Mouse (Mus musculus) regulatory T cell (primary cell): ENCODE results near the gene Iqgap1.
"Not testable (repeated sequence)": the region's sequence is repeated elsewhere in the genome, so short reads cannot be mapped to it uniquely, and the experiment has no call there.

Source experiments
- in situ Hi-C: fragments of 300-600 bp; cut with MboI, MseI; formaldehyde crosslinking; loops from one replicate; pipeline ENCODE4 v1.15.1; 2025; ENCODE audit warnings: high pct_unique_total_duplicates

The Iqgap1 gene

DNA sequence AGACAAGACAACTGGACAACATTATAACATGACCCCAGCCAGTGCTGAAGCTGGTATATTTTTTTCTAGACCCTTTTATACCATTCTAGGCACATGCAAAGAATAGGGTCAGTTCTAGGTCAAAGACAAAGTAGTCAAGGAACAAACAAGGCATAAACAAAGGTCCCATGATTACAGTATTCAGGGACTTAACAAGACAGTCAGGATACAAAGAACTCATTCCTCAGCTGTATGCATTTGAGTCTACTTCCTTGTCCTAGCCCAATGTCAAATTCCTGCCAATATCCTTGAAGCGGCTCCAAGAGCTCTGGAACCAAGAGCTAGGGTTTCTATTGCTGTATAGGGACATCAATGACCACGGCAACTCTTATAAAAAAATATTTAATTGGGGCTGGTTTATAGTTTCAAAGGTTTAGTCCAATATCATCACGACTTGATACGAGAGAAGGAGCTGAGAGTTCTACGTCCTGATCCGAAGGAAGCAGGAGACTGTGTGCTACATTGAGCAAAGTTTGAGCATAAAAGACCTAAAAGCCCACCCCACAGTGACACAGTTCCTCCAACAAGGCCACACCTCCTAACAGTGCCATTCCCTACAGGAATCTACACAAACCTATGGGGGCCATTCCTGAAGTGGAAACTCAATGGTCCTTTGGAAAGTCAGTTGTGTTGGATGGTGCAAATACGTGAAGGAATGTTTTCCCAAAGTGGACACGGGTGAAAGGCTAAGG is 18.3 kb upstream of the Iqgap1 start:
- in situ Hi-C loops = loop anchor here (5.0 kb wide), 1 partner anchor 47 kb away; no protein-coding TSS in a partner anchor

DNA sequence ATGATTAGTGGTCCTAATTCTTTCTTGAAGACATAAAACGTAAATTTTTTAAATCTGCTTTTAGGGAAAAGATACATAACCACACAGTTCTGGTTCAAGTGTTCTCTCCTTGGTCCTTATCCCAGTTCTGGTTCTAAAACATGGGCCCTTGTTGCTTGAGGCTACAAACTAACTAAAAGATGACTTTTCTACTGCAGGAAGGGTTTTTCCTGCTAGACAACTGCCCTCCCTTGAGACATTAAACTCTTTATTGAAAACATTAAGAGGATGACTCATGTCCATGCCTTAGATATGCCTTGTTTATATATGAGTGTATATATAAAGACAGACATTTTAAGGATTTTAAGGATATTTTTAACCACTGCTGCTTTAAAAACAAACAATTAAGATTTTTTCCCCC is 17.4 kb upstream of the Iqgap1 start:
- in situ Hi-C loops = loop anchor here (5.0 kb wide), 1 partner anchor 46 kb away; no protein-coding TSS in a partner anchor

DNA sequence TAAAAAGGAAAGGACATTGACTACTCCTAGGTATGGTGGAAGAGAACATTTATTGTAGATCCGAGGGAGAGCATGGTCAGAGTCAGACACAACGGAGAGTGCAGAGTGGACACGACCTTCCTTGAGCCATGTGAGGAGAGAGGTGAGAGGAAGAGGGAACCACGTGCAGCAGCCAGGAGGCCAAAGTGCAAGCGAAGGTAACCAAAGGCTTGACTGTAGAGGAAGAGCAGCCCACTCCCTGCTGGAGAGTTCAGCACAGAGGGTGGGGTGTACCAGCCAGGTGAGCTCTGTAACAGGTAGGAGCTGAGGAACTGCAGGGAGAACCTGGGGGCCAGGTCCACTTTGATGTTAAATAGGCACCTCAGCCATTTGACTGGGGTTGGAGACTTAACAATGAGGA is 16.4 kb upstream of the Iqgap1 start:
- in situ Hi-C loops = loop anchor here (5.0 kb wide), 1 partner anchor 45 kb away; no protein-coding TSS in a partner anchor

DNA sequence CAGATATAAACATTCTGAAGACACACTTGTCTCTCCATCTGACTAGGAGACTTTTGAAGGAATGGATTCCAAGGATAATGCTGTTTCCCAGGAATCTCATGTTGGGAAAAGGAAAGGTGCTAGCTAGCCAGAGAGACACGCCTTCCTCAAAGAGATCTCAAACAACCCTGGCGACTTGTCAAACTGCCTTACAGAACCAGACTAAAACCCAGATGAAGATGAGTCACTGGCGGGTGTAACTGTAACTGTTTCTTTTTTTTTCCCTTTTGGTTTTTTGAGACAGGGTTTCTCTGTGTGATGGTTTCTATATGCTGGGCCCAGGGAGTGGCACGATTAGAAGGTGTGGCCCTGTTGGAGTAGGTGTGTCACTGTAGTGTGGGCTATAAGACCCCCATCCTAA is 15.2 kb upstream of the Iqgap1 start:
- in situ Hi-C loops = loop anchor here (5.0 kb wide), 1 partner anchor 44 kb away; no protein-coding TSS in a partner anchor

DNA sequence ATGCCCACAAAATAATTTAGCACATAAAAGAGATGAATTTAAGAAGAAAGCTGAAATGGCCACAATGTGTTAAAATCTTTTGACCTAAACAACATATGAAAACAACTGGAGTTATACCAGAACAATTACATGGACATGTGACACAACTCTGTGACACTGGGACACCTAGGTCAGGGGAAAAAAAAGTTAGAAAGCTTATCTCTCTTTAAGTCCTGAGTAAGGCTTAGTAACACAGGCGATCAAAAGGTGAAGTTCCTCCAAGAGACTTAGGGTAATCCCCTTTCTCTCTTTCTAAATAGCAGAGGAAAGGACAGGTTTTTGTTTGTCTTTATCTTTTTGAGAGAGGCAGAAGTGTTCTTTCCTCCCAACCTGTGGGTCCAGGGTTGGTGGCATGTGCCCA is 14.5 kb upstream of the Iqgap1 start:
- in situ Hi-C loops = loop anchor here (5.0 kb wide), 1 partner anchor 43 kb away; no protein-coding TSS in a partner anchor

DNA sequence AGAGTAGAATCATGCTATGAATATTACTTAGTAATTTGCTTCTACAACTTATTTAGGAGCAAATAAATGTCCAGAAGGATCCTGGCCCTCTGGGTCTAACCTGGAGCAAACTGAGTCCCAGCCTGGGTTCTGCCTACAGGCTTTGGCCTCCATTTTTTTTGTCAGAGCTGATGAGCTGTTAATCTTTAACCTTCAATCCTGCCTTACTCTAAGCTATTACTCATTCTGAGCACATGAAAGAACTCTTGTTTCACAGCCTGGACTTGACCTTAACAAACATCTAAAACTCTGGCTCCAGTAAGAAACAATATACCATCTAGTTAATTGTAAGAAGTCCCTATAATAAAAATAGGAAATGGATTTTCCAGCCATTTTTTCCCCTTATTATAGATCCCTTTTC is 14.0 kb upstream of the Iqgap1 start:
- in situ Hi-C loops = loop anchor here (5.0 kb wide), 1 partner anchor 42 kb away; no protein-coding TSS in a partner anchor

DNA sequence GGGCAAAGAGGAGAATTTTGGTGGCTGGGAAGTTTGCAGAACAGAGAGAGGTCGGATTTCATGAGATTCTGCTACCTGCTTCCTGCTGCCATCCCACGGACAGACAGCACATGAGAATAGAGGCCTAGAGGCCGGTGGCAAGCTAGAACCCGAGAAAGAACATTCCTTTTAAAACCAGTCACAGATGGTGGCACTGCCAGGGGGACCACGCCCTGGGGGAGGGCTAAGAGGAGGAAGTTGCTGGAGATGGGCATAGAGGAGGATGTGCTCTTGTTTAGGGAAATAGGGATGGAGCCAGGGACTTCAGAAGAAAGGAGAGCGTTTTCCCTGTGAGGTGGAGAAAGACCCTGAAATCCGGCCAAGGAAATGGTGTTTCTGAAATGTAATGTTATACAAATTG is 12.5 kb upstream of the Iqgap1 start:
- in situ Hi-C loops = no loop called here

DNA sequence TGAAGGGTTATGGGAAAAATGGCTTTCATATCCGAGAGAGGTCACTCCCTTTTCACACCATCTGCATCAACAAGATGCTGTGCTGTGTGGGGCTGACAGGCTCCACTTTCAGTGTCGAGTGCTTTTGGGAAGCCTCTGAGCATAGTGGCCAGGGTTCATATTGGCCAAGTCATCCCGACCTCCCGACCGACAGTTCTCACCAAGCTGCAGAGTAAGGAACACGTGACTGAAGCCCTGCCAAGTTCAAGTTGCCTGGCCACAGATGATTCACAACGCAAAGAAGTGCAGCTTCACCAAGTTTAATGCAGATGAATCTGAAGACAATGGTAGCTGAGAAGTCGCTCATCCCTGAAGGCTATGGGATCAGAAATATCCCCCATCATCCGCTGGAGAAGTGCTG is 12.0 kb upstream of the Iqgap1 start:
- in situ Hi-C loops = no loop called here

DNA sequence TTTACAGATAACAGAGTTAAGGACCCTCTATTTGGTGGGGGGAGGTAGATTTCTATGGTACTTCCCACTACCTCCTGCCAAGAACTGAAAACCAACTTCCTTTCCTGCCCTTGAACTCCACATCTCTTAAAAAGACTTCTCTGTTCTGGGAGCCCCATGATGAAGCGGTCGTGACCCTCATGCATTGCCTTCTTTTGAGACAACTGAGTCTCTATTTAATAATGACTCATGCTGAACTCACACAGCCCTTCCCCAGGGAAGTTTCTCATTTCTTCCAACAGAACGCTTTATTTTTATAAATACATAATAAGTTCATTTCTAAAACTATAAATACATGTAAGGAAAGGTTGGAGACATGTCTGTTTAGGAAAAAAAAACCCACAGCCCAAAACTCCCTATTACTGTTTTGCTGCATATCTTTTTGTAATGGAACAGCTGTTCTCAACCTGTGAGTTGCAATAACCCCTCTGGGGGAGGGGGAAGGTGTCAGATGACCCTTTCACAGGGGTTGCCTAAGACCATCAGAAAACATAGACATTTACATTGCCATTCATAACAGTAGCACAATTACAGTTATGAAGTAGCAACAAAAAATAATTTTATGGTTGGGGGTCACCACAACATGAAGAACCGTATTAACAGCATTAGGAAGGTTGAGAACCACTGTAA is 10.3 kb upstream of the Iqgap1 start:
- in situ Hi-C loops = no loop called here

DNA sequence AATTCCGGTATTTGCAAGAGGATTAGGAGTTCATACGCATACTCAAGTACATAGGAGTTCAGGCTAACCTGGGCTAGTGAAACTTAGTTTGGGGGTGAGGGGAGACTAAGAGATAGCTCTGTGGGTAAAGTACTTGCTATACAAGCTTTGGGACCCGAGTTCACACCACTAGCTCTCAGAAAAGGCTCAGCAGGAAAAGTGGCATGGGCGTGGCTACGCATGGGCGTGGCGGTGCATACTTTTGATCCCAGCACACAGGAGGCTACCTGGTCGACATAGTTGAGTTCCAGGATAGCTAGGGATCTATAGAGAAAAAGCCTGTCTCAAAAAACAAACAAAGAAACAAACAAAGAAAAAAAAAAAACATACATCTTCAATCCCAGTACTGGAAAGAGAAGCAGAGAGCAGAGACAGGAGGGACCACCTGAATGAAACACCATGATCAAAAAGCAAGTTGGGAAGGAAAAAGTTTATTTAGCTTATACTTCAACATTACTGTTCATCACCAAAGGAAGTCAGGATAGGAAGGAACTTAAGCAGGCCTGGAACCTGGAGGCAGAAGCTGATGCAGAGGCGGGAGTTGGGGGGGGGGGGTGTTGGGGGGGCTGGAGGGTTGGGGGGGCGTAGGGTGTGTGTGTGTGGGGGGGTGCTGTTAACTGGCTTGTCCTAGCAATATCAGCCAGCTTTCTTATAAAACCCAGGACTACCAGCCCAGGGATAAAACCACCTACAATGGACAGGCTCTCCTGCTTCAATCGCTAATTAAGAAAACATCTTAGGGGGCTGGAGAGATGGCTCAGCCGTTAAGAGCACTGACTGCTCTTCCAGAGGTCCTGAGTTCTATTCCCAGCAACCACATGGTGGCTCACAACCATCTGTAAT is 8.1 kb upstream of the Iqgap1 start:
- in situ Hi-C loops = no loop called here

DNA sequence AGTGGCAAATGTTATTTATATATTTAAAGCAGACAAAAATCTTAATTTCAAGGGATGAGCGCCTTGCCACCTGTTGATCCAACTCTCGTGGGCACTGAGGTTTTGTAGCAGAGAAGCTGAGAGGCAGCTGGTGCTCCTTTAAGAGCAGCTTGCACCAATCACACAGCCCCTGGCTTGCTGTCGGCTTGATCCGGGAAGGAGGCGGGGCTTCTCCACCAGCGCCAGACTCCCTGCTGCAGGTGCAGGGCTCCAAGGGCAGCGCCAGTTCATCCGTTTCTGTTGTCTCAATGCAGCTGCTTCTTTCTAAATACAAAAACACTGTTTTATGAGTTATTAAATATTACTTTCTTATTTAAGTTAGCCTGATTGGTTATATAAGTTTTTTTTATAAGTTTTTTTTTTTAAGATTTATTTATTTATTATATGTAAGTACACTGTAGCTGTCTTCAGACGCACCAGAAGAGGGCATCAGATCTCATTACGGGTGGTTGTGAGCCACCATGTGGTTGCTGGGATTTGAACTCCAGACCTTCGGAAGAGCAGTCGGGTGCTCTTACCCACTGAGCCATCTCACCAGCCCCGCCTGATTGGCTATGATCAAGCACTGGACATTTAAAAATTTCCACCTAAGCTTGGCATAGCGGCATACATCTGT is 7.3 kb upstream of the Iqgap1 start:
- in situ Hi-C loops = not testable (repeated sequence)

DNA sequence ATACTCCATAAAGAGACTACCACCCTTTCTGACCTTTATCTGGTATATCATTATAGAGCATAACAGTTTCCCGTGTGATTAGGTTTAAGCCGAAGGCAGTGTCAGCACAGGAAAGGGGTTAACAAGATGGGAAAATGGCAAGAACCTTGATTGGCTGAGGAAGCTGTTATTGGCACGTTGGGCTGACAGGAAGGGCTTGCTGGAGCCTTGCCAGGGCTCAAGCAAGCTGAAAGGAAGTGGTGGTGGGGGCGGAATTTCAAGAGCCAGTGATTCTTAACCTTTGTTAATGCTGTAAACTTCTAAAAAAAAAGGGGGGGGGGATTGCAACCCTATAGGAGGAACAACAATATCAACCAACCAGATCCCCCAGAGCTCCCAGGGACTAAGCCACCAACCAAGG is 6.4 kb upstream of the Iqgap1 start:
- in situ Hi-C loops = no loop called here

DNA sequence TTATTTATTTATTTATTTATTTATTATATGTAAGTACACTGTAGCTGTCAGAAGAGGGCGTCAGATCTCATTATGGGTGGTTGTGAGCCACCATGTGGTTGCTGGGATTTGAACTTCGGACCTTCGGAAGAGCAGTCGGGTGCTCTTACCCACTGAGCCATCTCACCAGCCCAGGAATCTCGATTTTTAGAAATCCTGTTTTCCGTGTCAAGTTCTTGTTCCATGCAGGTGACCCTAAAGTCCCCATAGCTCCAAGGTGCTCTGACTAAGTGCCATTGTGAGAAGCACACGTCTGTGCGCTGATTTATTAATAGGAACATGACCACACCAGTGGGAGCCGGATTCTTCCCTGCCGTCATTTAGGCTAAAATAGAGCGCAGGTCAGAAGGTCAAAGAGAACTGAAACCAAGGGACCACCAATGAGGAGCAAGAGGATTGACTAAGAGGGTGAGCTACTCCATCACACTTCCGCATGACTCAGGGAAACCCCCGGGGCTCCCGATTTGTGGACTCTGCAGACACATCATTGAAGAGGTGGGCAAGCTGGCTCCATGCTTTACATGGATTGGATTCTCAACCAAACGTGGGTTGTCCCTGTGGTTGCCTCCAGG is 4.5 kb upstream of the Iqgap1 start:
- in situ Hi-C loops = no loop called here

DNA sequence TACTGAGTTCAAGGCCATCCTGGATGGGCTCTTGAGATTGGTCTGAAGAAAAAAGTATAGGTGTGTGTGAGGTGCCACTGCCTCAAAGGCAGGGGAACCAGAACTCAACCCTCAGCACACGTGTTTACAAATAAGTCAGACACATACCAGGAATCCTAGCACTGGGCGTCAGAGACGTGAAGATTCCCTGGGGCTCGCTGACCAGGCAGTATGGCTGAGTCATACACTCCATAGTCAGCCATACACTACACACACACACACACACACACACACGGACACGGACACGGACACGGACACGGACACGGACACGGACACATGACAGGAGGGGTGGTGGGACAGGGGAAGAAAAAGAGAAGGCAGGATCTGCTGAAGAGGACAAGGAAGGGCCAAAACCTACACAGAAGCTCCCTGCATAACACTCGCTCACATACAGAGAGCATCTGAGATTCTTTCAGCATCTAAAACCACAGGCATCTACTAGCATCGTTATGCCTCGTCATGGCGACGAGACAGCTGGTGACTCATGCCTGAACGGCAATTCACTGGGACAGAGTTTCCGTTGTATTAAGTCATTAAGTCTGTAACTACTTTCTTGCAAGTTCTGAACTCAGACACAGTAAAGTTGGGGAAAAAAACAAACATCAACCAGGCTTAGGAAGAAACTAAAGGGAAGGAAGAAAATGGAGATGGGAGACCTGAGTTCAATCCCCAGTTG is 2.5 kb upstream of the Iqgap1 start:
- in situ Hi-C loops = no loop called here

DNA sequence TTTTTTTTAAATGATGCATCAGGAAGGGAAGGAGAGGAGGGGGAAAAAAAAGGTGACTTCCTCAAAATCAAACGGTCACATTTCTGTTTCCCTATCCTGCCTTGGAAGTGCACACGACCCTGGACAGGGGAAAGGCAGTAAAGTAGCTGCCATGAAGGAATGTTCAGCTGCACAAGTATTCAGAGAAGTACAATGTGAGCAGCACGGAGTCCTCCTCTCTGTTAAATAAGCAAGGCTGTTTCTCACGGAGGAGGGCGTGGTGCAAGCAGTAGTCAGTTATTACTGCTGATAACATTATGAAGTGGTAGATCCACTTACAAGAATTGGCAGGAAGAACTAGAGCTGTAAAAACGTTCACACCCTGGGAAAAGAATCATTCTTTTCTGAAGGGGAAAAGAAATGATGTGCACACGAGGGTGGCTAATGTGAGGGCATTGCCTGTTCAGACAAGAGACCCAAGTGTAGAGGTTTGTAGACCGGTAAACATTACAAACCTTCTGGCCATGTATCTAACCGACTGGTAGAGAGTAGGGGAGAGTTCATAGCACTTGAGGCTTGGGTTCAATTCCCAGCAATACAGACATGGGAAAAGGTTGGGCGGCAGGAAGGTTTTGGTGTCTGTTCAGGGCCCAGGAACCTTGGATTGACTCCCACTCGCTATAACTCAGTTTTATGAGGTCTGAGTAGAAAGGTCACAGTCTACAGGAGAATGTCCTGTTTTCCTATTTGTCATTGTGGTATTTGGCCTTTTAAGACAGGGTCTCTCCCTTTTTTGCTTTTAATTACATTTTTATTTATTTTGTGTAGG is 1.7 kb downstream of the Iqgap1 start:
- in situ Hi-C loops = no loop called here

DNA sequence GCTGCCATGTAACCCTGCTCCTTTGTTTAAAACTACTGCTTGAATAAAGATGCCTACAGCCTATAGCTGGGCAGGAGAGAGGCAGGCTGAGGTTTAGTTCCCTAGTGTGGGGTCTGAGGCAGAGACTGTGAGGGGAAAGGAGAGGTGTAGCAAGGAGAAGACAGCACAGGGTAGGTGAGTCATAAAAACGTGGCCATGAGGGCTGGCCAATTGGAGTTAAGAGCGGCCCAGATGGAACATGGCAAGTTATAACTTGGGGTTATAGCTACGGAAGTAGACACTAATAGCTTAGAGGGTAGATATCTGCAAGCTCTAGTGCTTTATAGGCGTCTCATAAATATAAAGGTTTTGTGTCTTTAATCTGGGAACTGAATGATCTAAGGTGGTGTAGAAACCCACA is 2.5 kb downstream of the Iqgap1 start:
- in situ Hi-C loops = no loop called here

DNA sequence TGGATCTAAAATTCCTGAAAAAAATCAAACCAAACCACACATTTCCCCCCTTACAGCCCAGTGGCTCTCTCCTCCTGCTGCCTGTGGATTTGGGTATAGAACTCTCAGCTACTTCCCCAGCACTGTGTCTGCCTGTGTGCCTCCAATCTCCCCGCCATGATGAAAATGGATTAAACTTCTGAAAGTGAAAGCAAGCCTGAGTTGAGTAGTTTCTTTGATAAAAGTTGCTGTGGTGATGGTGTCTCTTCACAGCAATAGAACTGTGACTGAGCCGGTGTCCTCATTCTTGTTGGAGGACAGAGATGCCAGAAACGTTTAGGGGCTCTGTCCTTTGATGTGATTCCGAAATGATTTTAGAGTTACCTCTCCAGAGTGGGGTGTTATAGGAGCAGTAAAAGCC is 4.9 kb downstream of the Iqgap1 start:
- in situ Hi-C loops = no loop called here

DNA sequence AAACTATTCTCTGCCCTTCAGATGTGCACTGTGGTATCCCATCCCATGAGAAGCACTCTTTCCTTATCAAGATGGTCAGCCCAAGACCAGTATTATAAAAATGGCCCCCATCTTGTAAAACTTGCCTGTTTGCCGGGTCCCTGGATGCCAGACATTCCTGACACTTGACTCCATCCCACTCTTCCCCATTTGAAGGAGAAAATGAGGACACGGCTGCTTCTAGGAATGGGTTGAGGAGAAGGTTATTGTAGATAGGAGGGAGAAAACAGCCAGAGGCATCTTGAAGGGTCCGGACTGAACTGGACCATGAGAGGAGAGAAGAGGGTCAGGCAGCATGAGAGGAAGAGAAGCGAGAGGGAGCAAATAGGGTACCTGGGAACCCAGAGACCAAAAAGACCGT is 9.1 kb downstream of the Iqgap1 start:
- in situ Hi-C loops = no loop called here

DNA sequence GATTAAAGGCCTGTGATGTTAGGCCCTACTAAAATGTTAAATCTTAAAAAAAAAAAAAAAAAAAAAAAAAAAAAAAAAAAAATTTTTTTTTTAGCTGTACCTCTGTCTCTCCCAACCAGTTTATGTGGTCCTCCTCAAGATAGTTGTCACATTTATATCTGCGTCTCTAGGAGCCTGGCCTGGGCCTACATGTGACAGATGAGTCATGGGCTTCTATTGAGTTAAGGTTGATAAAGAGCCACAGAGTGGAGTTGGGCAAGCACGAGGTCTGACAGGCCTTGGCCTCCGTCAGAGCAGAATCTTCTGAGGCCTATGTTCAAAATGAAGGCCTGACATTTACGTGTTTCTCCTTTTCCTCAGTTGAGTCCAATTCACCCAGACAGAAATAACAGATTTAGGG is 12.4 kb downstream of the Iqgap1 start:
- in situ Hi-C loops = no loop called here

DNA sequence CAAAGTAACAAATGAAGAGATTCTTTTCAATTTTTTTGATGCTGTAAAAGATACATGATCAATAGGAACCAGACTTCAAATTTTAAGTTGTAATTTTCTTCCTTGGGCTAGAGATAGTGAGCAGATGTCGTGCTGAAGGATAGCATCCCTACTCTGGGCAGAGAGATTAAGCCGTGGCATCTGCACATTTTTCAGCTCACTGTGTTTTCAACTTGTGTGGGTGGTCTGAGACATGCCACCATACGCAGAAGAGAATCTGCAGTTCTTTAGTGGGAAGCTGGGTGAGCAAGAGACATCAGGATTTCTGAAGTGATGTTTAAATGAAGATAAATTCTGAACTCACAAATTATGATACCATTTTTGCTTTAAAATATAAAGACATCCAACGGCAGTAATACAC is 19.4 kb downstream of the Iqgap1 start:
- in situ Hi-C loops = no loop called here
